In genomic region chr11:97913111-97913510, GRCm38 (mm10) we compare ENCODE assay signal across 23 mouse cellular contexts. TPM values are rescaled to one million over a fixed set of nuclear protein-coding genes. Genes with fewer than 3 reads are reported as not detected.
DNase-seq lines count a peak whose midpoint lies in the region; TF ChIP-seq lines count a peak whose summit lies in the region.
"Had no signal": no experiment of that assay in that cellular context is flagged by ENCODE, and none has a peak within 500 bp of the region (broad histone marks: within the 10 kb centered on the region; RNA-seq: fewer than 3 reads in every experiment).

No protein-coding gene starts in this region.

- TF ChIP-seq POLR2A in MEL (IDR thresholded peaks at IDR 0.05; ENCODE audit: control insufficient read depth in 1 of 2, insufficient read depth in 1 of 2, low read depth in 1 of 2, low read length in 2 of 2, poor library complexity in 1 of 2), result no peak

- no peaks in the 10 kb centered on the region for H3K27me3 ChIP-seq in MEL (ENCODE audit: control insufficient read depth in 1 of 2, insufficient read depth in 2 of 2, low read length in 2 of 2)
- H3K27me3 ChIP-seq: embryonic facial prominence, embryonic 15.5 days; hindbrain, embryonic 13.5 days; intestine, embryonic 15.5 days had no signal

- peak overlapping the region; percentile 11 to 12; a peak in 2 of 4 replicates for H3K4me3 ChIP-seq in MEL (ENCODE audit: control insufficient read depth in 1 of 2, insufficient read depth in 1 of 2, low read depth in 2 of 2, low read length in 2 of 2)
- H3K4me3 ChIP-seq: embryonic facial prominence, embryonic 15.5 days; gastrocnemius, adult 2 months; hindbrain, embryonic 13.5 days; intestine, embryonic 15.5 days had no signal

- H3K27ac ChIP-seq in MEL (ENCODE audit: control insufficient read depth, low read depth, low read length), result peak overlapping the region; percentile 35
- H3K27ac ChIP-seq: embryonic facial prominence, embryonic 15.5 days; gastrocnemius, adult 2 months; hindbrain, embryonic 13.5 days; intestine, embryonic 15.5 days had no signal

- H3K9me3 ChIP-seq in MEL (replicated peaks; ENCODE audit: insufficient read depth, low read length), result no peaks in the 10 kb centered on the region
- H3K9me3 ChIP-seq: embryonic facial prominence, embryonic 15.5 days; G1E; hindbrain, embryonic 13.5 days; intestine, embryonic 15.5 days had no signal

- peak overlapping the region; percentile 32 for H3K9ac ChIP-seq in MEL (ENCODE audit: control insufficient read depth, low read depth, low read length, poor library complexity, severe bottlenecking)
- H3K9ac ChIP-seq: embryonic facial prominence, embryonic 15.5 days; forebrain, postnatal 0 days; hindbrain, embryonic 13.5 days; intestine, embryonic 15.5 days had no signal

- no peak for TF ChIP-seq RAD21 in MEL (IDR thresholded peaks at IDR 0.05; ENCODE audit: low read depth, low read length)

- peak; percentile 19 to 57; a peak in 2 of 4 replicates for TF ChIP-seq EP300 in MEL (IDR thresholded peaks at IDR 0.05; ENCODE audit: low read depth in 1 of 2, low read length in 2 of 2)

- peaks cover 3 to 19% of the 10 kb centered on the region in 2 experiments for H3K4me1 ChIP-seq in MEL (ENCODE audit: control insufficient read depth in 1 of 2, insufficient read depth in 2 of 2, low read length in 2 of 2)
- H3K4me1 ChIP-seq: embryonic facial prominence, embryonic 15.5 days; intestine, embryonic 15.5 days had no signal

- TF ChIP-seq CTCF in MEL (IDR thresholded peaks at IDR 0.05 in 2 of 3, conservative IDR thresholded peaks at IDR 0.05 in 1 of 3; ENCODE audit: control insufficient read depth in 1 of 3, insufficient read depth in 1 of 3, low read depth in 2 of 3, low read length in 3 of 3, poor library complexity in 1 of 3, severe bottlenecking in 1 of 3), result no peak

- DNase-seq in right cerebral cortex, adult 18-20 months, result peak; percentile 4
- no peak for DNase-seq in right cerebral cortex, postnatal 4 days
- peak; percentile 54 for DNase-seq in MEL (ENCODE audit: low read depth, low spot score)
- peak; percentile 33 for DNase-seq in brain, adult 2 months (ENCODE audit: low read depth, low spot score)
- no peak for DNase-seq in spleen, postnatal 10 days (ENCODE audit: low spot score in 2 of 2)
- DNase-seq in spleen, postnatal 14 days (ENCODE audit: low spot score in 2 of 2), result no peak
- DNase-seq: adrenal gland, adult 2 months; adrenal gland, postnatal 14 days; B cell, adult 2 months; cerebellum, adult 11-12 months; cerebellum, adult 8-10 months; cerebellum, postnatal 10 days; cerebellum, postnatal 36 days; embryo, embryonic 11 days; forebrain, postnatal 0 days; gastrocnemius, adult 2 months; gastrocnemius, postnatal 14 days; heart, adult 11 months; kidney, adult 11 months had no signal

- peaks cover 0 to 10% of the 10 kb centered on the region in 2 experiments; a peak in 2 of 4 replicates for H3K36me3 ChIP-seq in MEL (ENCODE audit: control insufficient read depth in 1 of 2, insufficient read depth in 2 of 2, low read length in 2 of 2)
- H3K36me3 ChIP-seq: embryonic facial prominence, embryonic 15.5 days; G1E; hindbrain, embryonic 13.5 days; intestine, embryonic 15.5 days had no signal

- H3K79me2 ChIP-seq in MEL (ENCODE audit: control insufficient read depth, insufficient read depth, low read length, poor library complexity), result no peaks in the 10 kb centered on the region

TF ChIP-seq in MEL, 35 proteins besides CTCF, POLR2A, EP300 and RAD21:
- no peak for TF ChIP-seq MAFK (IDR thresholded peaks at IDR 0.05; ENCODE audit: borderline replicate concordance, low read depth, low read length)
- TF ChIP-seq MAX (IDR thresholded peaks at IDR 0.05; ENCODE audit: low read length), result peak; percentile 30; the same call in 1 of the 2 replicates
- TF ChIP-seq MXI1 (IDR thresholded peaks at IDR 0.05; ENCODE audit: low read depth, low read length), result peak; percentile 57; the same call in 1 of the 2 replicates
- no peak for TF ChIP-seq USF2 (IDR thresholded peaks at IDR 0.05; ENCODE audit: borderline replicate concordance in 1 of 2, insufficient read depth in 1 of 2, low read depth in 1 of 2, low read length in 2 of 2)
- no peak for TF ChIP-seq USF1 (IDR thresholded peaks at IDR 0.05; ENCODE audit: low read depth, low read length)
- no peak for TF ChIP-seq JUND (IDR thresholded peaks at IDR 0.05; ENCODE audit: low read depth, low read length)
- TF ChIP-seq NELFE (IDR thresholded peaks at IDR 0.05; ENCODE audit: low read depth, low read length), result peak; percentile 22; the same call in 1 of the 2 replicates
- TF ChIP-seq ELF1 (IDR thresholded peaks at IDR 0.05; ENCODE audit: low read depth, low read length), result 0 out of 2 replicates have a peak, but pooled peaks have one; percentile 22
- 0 out of 2 replicates have a peak, but pooled peaks have one; percentile 27 for TF ChIP-seq HCFC1 (IDR thresholded peaks at IDR 0.05; ENCODE audit: low read depth, low read length)
- no peak for TF ChIP-seq GATA1 (IDR thresholded peaks at IDR 0.05; ENCODE audit: low read depth, low read length)

RNA-seq across cellular contexts. Expression of gene Fbxo47, which starts 29.2 kb away (rescaled TPM):
- total RNA-seq in MEL (2012; rRNA removed), result 0.73 and 1.4 TPM in 2 replicates
- 1 to 10 TPM in 1 of 2 experiments, not detected in 1; 1.2 TPM for polyA plus RNA-seq in MEL (2012; ENCODE audit: insufficient read depth in 1 of 2, insufficient read length in 2 of 2, low read depth in 1 of 2, low replicate concordance in 2 of 2, missing spikeins in 1 of 2)
- polyA plus RNA-seq: adrenal gland, adult 2 months; G1E had no signal

Comparison
In these comparisons a context has a peak if more than half of its experiments do, and no peak if none do; other contexts are left out.
1. DNase-seq: peak in right cerebral cortex, adult 18-20 months (single experiment), MEL (single experiment) and brain, adult 2 months (single experiment); none in right cerebral cortex, postnatal 4 days (single experiment), spleen, postnatal 10 days (0 of 2) and spleen, postnatal 14 days (0 of 2).